Mouse (Mus musculus): Measurements from ENCODE around the gene Gosr1.
"Not testable (repeated sequence)": the region's sequence is repeated elsewhere in the genome, so short reads cannot be mapped to it uniquely, and the experiment has no call there.

The Gosr1 gene

GRCm38 (mm10) chr11:76763053-76763740 is at the start of gene Gosr1:
Gene Gosr1 (minus strand): TSS chr11:76763579.
- DNase-seq (ENCODE audit: low spot score) = peak; percentile 99

- DNase-seq (ENCODE audit: low spot score) = no peak
These were observed 47.5 kb upstream of the Gosr1 start for GRCm38 (mm10) chr11:76810706-76811495.

GRCm38 (mm10) chr11:76809450-76809849 is 46.1 kb upstream of the Gosr1 start:
- no peak for DNase-seq (ENCODE audit: low spot score)

GRCm38 (mm10) chr11:76808550-76808949 is 45.2 kb upstream of the Gosr1 start:
- DNase-seq (ENCODE audit: low spot score) = no peak

GRCm38 (mm10) chr11:76807007-76807679 is 43.8 kb upstream of the Gosr1 start:
- no peak for DNase-seq (ENCODE audit: low spot score)

- no peak for DNase-seq (ENCODE audit: low spot score)
These were observed 42.6 kb upstream of the Gosr1 start for GRCm38 (mm10) chr11:76806026-76806425.

GRCm38 (mm10) chr11:76805072-76805471 is 41.7 kb upstream of the Gosr1 start:
- DNase-seq (ENCODE audit: low spot score) = not testable (repeated sequence)

GRCm38 (mm10) chr11:76803266-76803665 is 39.9 kb upstream of the Gosr1 start:
- no peak for DNase-seq (ENCODE audit: low spot score)

- no peak for DNase-seq (ENCODE audit: low spot score)
These were observed 33.9 kb upstream of the Gosr1 start for GRCm38 (mm10) chr11:76797236-76797635.

- DNase-seq (ENCODE audit: low spot score) = no peak
These were observed 31.9 kb upstream of the Gosr1 start for GRCm38 (mm10) chr11:76795326-76795725.

GRCm38 (mm10) chr11:76791331-76791730 is 28.0 kb upstream of the Gosr1 start:
- DNase-seq (ENCODE audit: low spot score) = no peak

- DNase-seq (ENCODE audit: low spot score) = peak; percentile 69
These were observed 25.9 kb upstream of the Gosr1 start for GRCm38 (mm10) chr11:76789252-76789651.

GRCm38 (mm10) chr11:76775533-76775932 is 12.2 kb upstream of the Gosr1 start:
- DNase-seq (ENCODE audit: low spot score) = no peak

- DNase-seq (ENCODE audit: low spot score) = no peak
These were observed 10.4 kb upstream of the Gosr1 start for GRCm38 (mm10) chr11:76773811-76774210.

GRCm38 (mm10) chr11:76770566-76770965 is 7.2 kb upstream of the Gosr1 start:
- DNase-seq (ENCODE audit: low spot score) = no peak

GRCm38 (mm10) chr11:76763741-76764122 is 353 bp upstream of the Gosr1 start:
- DNase-seq (ENCODE audit: low spot score) = no peak

- no peak for DNase-seq (ENCODE audit: low spot score)
These were observed 11.1 kb downstream of the Gosr1 start for GRCm38 (mm10) chr11:76752276-76752675.

- DNase-seq (ENCODE audit: low spot score) = no peak
These were observed 14.6 kb downstream of the Gosr1 start for GRCm38 (mm10) chr11:76748819-76749218.

GRCm38 (mm10) chr11:76745921-76746320 is 17.5 kb downstream of the Gosr1 start:
- DNase-seq (ENCODE audit: low spot score) = no peak

GRCm38 (mm10) chr11:76744550-76744949 is 18.8 kb downstream of the Gosr1 start:
- DNase-seq (ENCODE audit: low spot score) = no peak

GRCm38 (mm10) chr11:76742511-76742910 is 20.9 kb downstream of the Gosr1 start:
- no peak for DNase-seq (ENCODE audit: low spot score)

- peak; percentile 14 for DNase-seq (ENCODE audit: low spot score)
These were observed 24.3 kb downstream of the Gosr1 start for GRCm38 (mm10) chr11:76739125-76739524.

Measured in c-Kit-positive CD71-positive TER-119-positive erythroid progenitor cells, embryonic 14.5 days (primary cell).